Mouse (Mus musculus) C2C12 (cell line): Measurements from ENCODE around the gene Slc10a3. TPM values are rescaled to one million over a fixed set of nuclear protein-coding genes. Genes with fewer than 3 reads are reported as not detected.

Source experiments
- H3K27me3 ChIP-seq: one replicate; pipeline ENCODE4 v1.6.1; 2011; ENCODE audit not compliant: control insufficient read depth, insufficient read depth, insufficient read length
- H3K36me3 ChIP-seq: one replicate; pipeline ENCODE4 v1.6.1; 2011; ENCODE audit not compliant: control insufficient read depth, insufficient read depth
- H3K4me3 ChIP-seq: one replicate; pipeline ENCODE4 v1.5.1; 2011; ENCODE audit warnings: mild to moderate bottlenecking, control low read depth; ENCODE audit not compliant: poor library complexity, insufficient read depth, severe bottlenecking
- H3K79me2 ChIP-seq: one replicate; pipeline ENCODE4 v1.6.1; 2011; ENCODE audit not compliant: control insufficient read depth, insufficient read depth
- H3K79me3 ChIP-seq: one replicate; pipeline ENCODE4 v1.6.1; 2011; ENCODE audit warnings: low read depth, control low read depth
- H3ac ChIP-seq: one replicate; pipeline ENCODE3; 2011; ENCODE audit warnings: low read depth; ENCODE audit not compliant: control insufficient read depth, insufficient read length
- CEBPB ChIP-seq: IDR thresholded peaks from one replicate; pipeline ENCODE4 v1.6.1; 2011; ENCODE audit warnings: low read depth, mild to moderate bottlenecking, control low read depth, moderate library complexity
- CTCF ChIP-seq: IDR thresholded peaks from one replicate; pipeline ENCODE4 v1.5.1; 2011; ENCODE audit not compliant: control insufficient read depth, insufficient read depth, insufficient read length
- FOSL1 ChIP-seq: IDR thresholded peaks from one replicate; pipeline ENCODE4 v1.8.0; 2011; ENCODE audit warnings: mild to moderate bottlenecking, low read length; ENCODE audit not compliant: poor library complexity, insufficient read depth, severe bottlenecking
- MAX ChIP-seq: IDR thresholded peaks from one replicate; pipeline ENCODE4 v1.6.1; 2011; ENCODE audit warnings: mild to moderate bottlenecking, control low read depth
- MYOD1 ChIP-seq: IDR thresholded peaks from one replicate; pipeline ENCODE4 v1.6.1; 2011; ENCODE audit warnings: low read depth; ENCODE audit not compliant: control insufficient read depth, insufficient read length
- MYOG ChIP-seq: IDR thresholded peaks from one replicate; pipeline ENCODE4 v1.6.1; 2011; ENCODE audit not compliant: control insufficient read depth, insufficient read length; ENCODE audit errors: extremely low read depth
- USF1 ChIP-seq: IDR thresholded peaks from one replicate; pipeline ENCODE4 v1.6.1; 2011; ENCODE audit warnings: low read depth, mild to moderate bottlenecking, control low read depth, moderate library complexity
- long read RNA-seq, 2 experiments: library from polyadenylated mRNA; unstranded; transcript quantifications; one replicate each; pipeline ENCODE4 v2.0.0; 2019 to 2020
- polyA plus RNA-seq: library from polyadenylated mRNA; unstranded; fragments of >200 nt; fragmentation: generic; extraction: Trizol; gene quantifications from one replicate; pipeline ENCODE4 v1.2.1, GENCODE M21; 2012; ENCODE audit warnings: missing spikeins

Slc10a3 gene
- polyA plus RNA-seq: 18.5 TPM
- long read RNA-seq, experiment 1, transcript Slc10a3-202 (2 exons, 1,910 nt): minor isoform, 8 of 23 reads
- long read RNA-seq, experiment 1, transcript Slc10a3-201 (3 exons, 2,023 nt): major isoform, 13 of 23 reads
- long read RNA-seq, experiment 1, partial matches to known transcripts: 1 of 23 reads
- long read RNA-seq, experiment 1, other reads (novel, unspliced or antisense): 1 of 23 reads
- long read RNA-seq, experiment 2, transcript Slc10a3-201 (3 exons, 2,023 nt): major isoform, 56 of 89 reads
- long read RNA-seq, experiment 2, transcript Slc10a3-202 (2 exons, 1,910 nt): minor isoform, 33 of 89 reads
- long read RNA-seq, experiment 2, partial matches to known transcripts: 0 of 89 reads
- long read RNA-seq, experiment 2, other reads (novel, unspliced or antisense): 0 of 89 reads

- peak within 1 kb of the TSS; percentile 97 for H3ac ChIP-seq
- no peaks in the 10 kb centered on the region for H3K27me3 ChIP-seq
- H3K4me3 ChIP-seq: peak within 1 kb of the TSS; percentile 37
- no peaks in the 10 kb centered on the region for H3K79me3 ChIP-seq
- TF ChIP-seq CEBPB: peak; percentile 55
- TF ChIP-seq CTCF: no peak
- no peak for TF ChIP-seq MAX
- no peak for TF ChIP-seq FOSL1
- TF ChIP-seq USF1: peak; percentile 82
- TF ChIP-seq MYOG: no peak
- TF ChIP-seq MYOD1: no peak
- H3K36me3 ChIP-seq: peaks cover 3% of the 10 kb centered on the region
- H3K79me2 ChIP-seq: peaks cover 2% of the 10 kb centered on the region
These were observed at the start of gene Slc10a3, which contains the start of gene Ubl4a for GRCm38 (mm10) chrX:74372888-74373549. TSS of gene Slc10a3 (minus strand) at chrX:74373349. TSS of gene Ubl4a (minus strand) at chrX:74373218.

GRCm38 (mm10) chrX:74413377-74413776, 40.2 kb upstream of the Slc10a3 start:
- H3K4me3 ChIP-seq: no peak overlapping the region
- TF ChIP-seq MAX (no peak), CTCF (peak; percentile 37), CEBPB (no peak)
- no peaks in the 10 kb centered on the region for H3K79me3 ChIP-seq
- no peak overlapping the region for H3ac ChIP-seq
- H3K27me3 ChIP-seq: no peaks in the 10 kb centered on the region
- H3K79me2 ChIP-seq: no peaks in the 10 kb centered on the region
- peaks cover 14% of the 10 kb centered on the region for H3K36me3 ChIP-seq

DNA sequence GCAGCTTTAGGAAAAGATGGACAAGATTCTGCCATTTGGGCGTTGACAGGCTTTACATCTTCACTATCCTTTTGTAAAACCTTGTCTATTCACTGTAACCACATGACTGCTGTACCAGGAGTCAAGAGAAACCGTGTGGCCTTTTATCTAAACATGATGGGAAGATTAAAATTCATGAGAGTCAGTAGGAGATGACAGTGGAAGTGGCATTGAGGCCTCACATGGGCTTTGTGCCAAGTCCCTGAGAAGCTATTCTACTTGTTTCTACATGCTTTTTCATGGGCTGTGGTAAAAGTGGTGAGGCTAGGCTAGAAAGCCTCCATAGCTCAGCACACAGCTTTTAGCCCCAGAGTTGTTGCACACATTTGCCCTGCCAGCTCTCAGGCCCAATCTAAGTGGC, 35.2 kb upstream of the Slc10a3 start:
- no peak overlapping the region for H3ac ChIP-seq
- no peaks in the 10 kb centered on the region for H3K27me3 ChIP-seq
- H3K79me2 ChIP-seq: no peaks in the 10 kb centered on the region
- no peaks in the 10 kb centered on the region for H3K79me3 ChIP-seq
- TF ChIP-seq MAX: no peak
- no peak overlapping the region for H3K4me3 ChIP-seq
- peaks cover 14% of the 10 kb centered on the region for H3K36me3 ChIP-seq

GRCm38 (mm10) chrX:74400136-74400535, 27.0 kb upstream of the Slc10a3 start:
- Histone ChIP-seq H3ac (no peak overlapping the region), H3K36me3 (no peaks in the 10 kb centered on the region), H3K79me2 (no peaks in the 10 kb centered on the region), H3K79me3 (no peaks in the 10 kb centered on the region), H3K4me3 (no peak overlapping the region), H3K27me3 (no peaks in the 10 kb centered on the region)
- no peak for TF ChIP-seq CTCF
- TF ChIP-seq MAX: no peak
- TF ChIP-seq MYOD1: no peak
- TF ChIP-seq USF1: no peak
- no peak for TF ChIP-seq MYOG
- no peak for TF ChIP-seq FOSL1
- TF ChIP-seq CEBPB: no peak

GRCm38 (mm10) chrX:74392535-74393443, 19.6 kb upstream of the Slc10a3 start, which contains the start of the genes Fam3a and Ikbkg:
TSS of gene Fam3a (minus strand) at chrX:74393272.
TSS of gene Ikbkg (plus strand) at chrX:74393290.
- Histone ChIP-seq H3K27me3 (no peaks in the 10 kb centered on the region), H3ac (peak within 1 kb of the TSS; percentile 77), H3K79me3 (no peaks in the 10 kb centered on the region), H3K36me3 (no peaks in the 10 kb centered on the region), H3K4me3 (peak within 1 kb of the TSS; percentile 44), H3K79me2 (no peaks in the 10 kb centered on the region)
- TF ChIP-seq MYOD1: no peak
- no peak for TF ChIP-seq FOSL1
- TF ChIP-seq USF1: no peak
- TF ChIP-seq MAX: peak; percentile 33
- TF ChIP-seq CTCF: no peak
- TF ChIP-seq CEBPB: no peak

DNA sequence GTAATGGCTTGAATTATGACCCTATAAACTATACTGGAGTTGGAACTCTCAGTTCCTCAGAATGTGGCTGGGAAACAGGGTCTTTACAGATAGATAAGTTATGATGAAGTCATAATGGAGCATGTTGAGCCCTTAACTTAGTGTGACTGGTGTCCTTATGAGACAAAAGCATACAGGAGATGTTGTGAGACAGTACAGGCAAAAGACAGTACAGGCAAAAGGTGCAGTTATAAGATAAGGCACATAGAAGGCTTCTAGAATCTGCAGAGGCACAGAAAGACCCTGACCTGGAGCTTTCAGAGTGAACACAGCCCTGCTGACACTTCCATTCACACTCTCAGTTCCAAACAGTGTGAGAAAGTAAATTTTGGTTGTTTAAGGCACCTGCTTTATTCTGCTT, 15.0 kb upstream of the Slc10a3 start:
- TF ChIP-seq MYOD1 (no peak), CEBPB (no peak), MYOG (no peak), MAX (no peak), FOSL1 (no peak), CTCF (no peak), USF1 (no peak)
- H3K79me2 ChIP-seq: no peaks in the 10 kb centered on the region
- no peak overlapping the region for H3ac ChIP-seq
- no peak overlapping the region for H3K4me3 ChIP-seq
- H3K36me3 ChIP-seq: no peaks in the 10 kb centered on the region
- no peaks in the 10 kb centered on the region for H3K27me3 ChIP-seq
- H3K79me3 ChIP-seq: no peaks in the 10 kb centered on the region
